19 mouse cellular contexts compared by ENCODE assay signal in the genomic region with DNA sequence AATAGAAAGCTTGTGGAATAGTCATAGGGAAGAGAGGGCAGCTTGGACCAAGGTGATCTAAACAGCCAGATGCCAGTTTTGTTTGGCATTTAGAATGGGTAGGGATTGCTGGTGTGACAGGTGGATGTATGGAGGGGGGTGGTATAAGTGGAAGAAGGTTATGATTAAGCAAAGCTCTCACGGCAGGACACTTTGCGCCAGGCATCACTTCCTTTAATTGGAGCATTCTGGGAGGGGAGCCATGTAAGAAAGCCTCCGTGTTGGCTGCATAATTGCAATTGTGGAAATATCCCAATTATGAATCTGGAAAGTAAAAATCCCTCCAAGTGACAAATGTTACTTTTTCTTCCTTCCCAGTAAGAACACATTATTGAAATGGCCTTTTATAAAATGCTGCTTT.
DNase-seq lines count a peak whose midpoint lies in the region; ATAC-seq and TF ChIP-seq lines count a peak whose summit lies in the region.
"Had no signal": no experiment of that assay in that cellular context is flagged by ENCODE, and none has a peak within 500 bp of the region (broad histone marks: within the 10 kb centered on the region; RNA-seq: fewer than 3 reads in every experiment).

No protein-coding gene starts in this region.

- no peak for TF ChIP-seq CTCF in brain, embryonic 14.5 days (IDR thresholded peaks at IDR 0.05; ENCODE audit: borderline replicate concordance, extremely low read depth, insufficient read depth, insufficient read length)

- WGBS in hindbrain, embryonic 10.5 days: 85% methylated on average over 3 of the region's 3 CpGs

- H3K4me3 ChIP-seq in hindbrain, embryonic 10.5 days: no peak overlapping the region
- H3K4me3 ChIP-seq: forebrain, embryonic 10.5 days; heart, embryonic 12.5 days; hindbrain, embryonic 13.5 days; intestine, embryonic 15.5 days; midbrain, embryonic 13.5 days; neural tube, embryonic 12.5 days; stomach, embryonic 15.5 days had no signal

- no peak for TF ChIP-seq POLR2A in brain, embryonic 14.5 days (IDR thresholded peaks at IDR 0.05; ENCODE audit: borderline replicate concordance, extremely low read depth, insufficient read depth, insufficient read length, poor library complexity, severe bottlenecking)

- no peaks in the 10 kb centered on the region for H3K36me3 ChIP-seq in hindbrain, embryonic 10.5 days
- H3K36me3 ChIP-seq: forebrain, embryonic 10.5 days; heart, embryonic 12.5 days; hindbrain, embryonic 13.5 days; intestine, embryonic 15.5 days; midbrain, embryonic 13.5 days; neural tube, embryonic 12.5 days; stomach, embryonic 15.5 days had no signal

- DNase-seq in frontal cortex, postnatal 36 days (ENCODE audit: low spot score in 2 of 2): no peak
- peak; percentile 35 for DNase-seq in brain, embryonic 14.5 days (ENCODE audit: low read depth)
- peak; percentile 37 to 46 for DNase-seq in cerebellum, adult 18-20 months
- DNase-seq in cerebellum, postnatal 25 days: peak; percentile 28 to 53
- no peak for DNase-seq in hindbrain, embryonic 10.5 days (ENCODE audit: low spot score)
- DNase-seq in thymus, adult 18-20 months: no peak
- DNase-seq: heart, postnatal 14 days; kidney, adult 9 months; kidney, postnatal 36 days; liver had no signal

- H3K27ac ChIP-seq in hindbrain, embryonic 10.5 days: no peak overlapping the region
- H3K27ac ChIP-seq: forebrain, embryonic 10.5 days; hindbrain, embryonic 13.5 days; intestine, embryonic 15.5 days; midbrain, embryonic 13.5 days; neural tube, embryonic 12.5 days; stomach, embryonic 15.5 days had no signal

- no peaks in the 10 kb centered on the region for H3K4me1 ChIP-seq in hindbrain, embryonic 10.5 days (replicated peaks)
- H3K4me1 ChIP-seq: forebrain, embryonic 10.5 days; heart, embryonic 12.5 days; hindbrain, embryonic 13.5 days; intestine, embryonic 15.5 days; midbrain, embryonic 13.5 days; neural tube, embryonic 12.5 days; stomach, embryonic 15.5 days had no signal

- no peaks in the 10 kb centered on the region for H3K9me3 ChIP-seq in hindbrain, embryonic 10.5 days
- H3K9me3 ChIP-seq: forebrain, embryonic 10.5 days; heart, embryonic 12.5 days; hindbrain, embryonic 13.5 days; intestine, embryonic 15.5 days; midbrain, embryonic 13.5 days; neural tube, embryonic 12.5 days; stomach, embryonic 15.5 days had no signal

- H3K27me3 ChIP-seq in hindbrain, embryonic 10.5 days (ENCODE audit: insufficient read depth, poor library complexity, severe bottlenecking): no peaks in the 10 kb centered on the region
- H3K27me3 ChIP-seq: heart, embryonic 12.5 days; hindbrain, embryonic 13.5 days; intestine, embryonic 15.5 days; midbrain, embryonic 13.5 days; neural tube, embryonic 12.5 days; stomach, embryonic 15.5 days had no signal

- ATAC-seq in frontal cortex, adult (ENCODE audit: low TSS enrichment): peak; percentile 50; the same call in 1 of the 2 replicates
- ATAC-seq: intestine, embryonic 15.5 days; lung, postnatal 0 days; midbrain, embryonic 13.5 days had no signal

Comparison
In these comparisons a context has a peak if more than half of its experiments do, and no peak if none do; other contexts are left out.
1. DNase-seq: peak in brain, embryonic 14.5 days (single experiment), cerebellum, adult 18-20 months (2 of 2) and cerebellum, postnatal 25 days (2 of 2); none in frontal cortex, postnatal 36 days (0 of 2), hindbrain, embryonic 10.5 days (single experiment) and thymus, adult 18-20 months (0 of 2).